ENCODE assay signal across 9 mouse cellular contexts in genomic region chr11:74828965-74829550, GRCm38 (mm10). TPM values are rescaled to one million over a fixed set of nuclear protein-coding genes. Genes with fewer than 3 reads are reported as not detected.
A peak's percentile ranks its signal among the peaks of the same experiment; 100 is the strongest.
DNase-seq lines count a peak whose midpoint lies in the region; ATAC-seq and TF ChIP-seq lines count a peak whose summit lies in the region.
"Had no signal": no experiment of that assay in that cellular context is flagged by ENCODE, and none has a peak within 500 bp of the region (broad histone marks: within the 10 kb centered on the region; RNA-seq: fewer than 3 reads in every experiment).

No protein-coding gene starts in this region.

- no peak for DNase-seq in kidney, postnatal 0 days (ENCODE audit: low spot score)
- DNase-seq in kidney, postnatal 10 days: no peak
- no peak for DNase-seq in gastrocnemius, postnatal 10 days
- DNase-seq in Muller cell, postnatal 12 days (ENCODE audit: inconsistent ontology term): no peak
- DNase-seq in left cerebral cortex, adult 9 months (ENCODE audit: low spot score in 2 of 2): no peak
- DNase-seq: retina, postnatal 1 day had no signal

- H3K9me3 ChIP-seq in kidney, postnatal 0 days (replicated peaks; ENCODE audit: low read length): no peaks in the 10 kb centered on the region
- H3K9me3 ChIP-seq in hindbrain, embryonic 12.5 days (replicated peaks): no peaks in the 10 kb centered on the region
- no peaks in the 10 kb centered on the region for H3K9me3 ChIP-seq in midbrain, embryonic 15.5 days

- H3K4me3 ChIP-seq in kidney, postnatal 0 days (replicated peaks; ENCODE audit: low read depth, low read length): peak overlapping the region; percentile 86
- 0 out of 2 replicates have a peak overlapping the region, but pooled peaks have one; percentile 66 for H3K4me3 ChIP-seq in brown adipose tissue, adult 24 weeks (ENCODE audit: insufficient read depth, low read depth, low read length)
- H3K4me3 ChIP-seq in hindbrain, embryonic 12.5 days: peak overlapping the region; percentile 95
- H3K4me3 ChIP-seq in midbrain, embryonic 15.5 days: peak overlapping the region; percentile 92

- ATAC-seq in kidney, postnatal 0 days (replicated peaks; ENCODE audit: low FRiP score, low read depth): no peak
- no peak for ATAC-seq in hindbrain, embryonic 12.5 days (ENCODE audit: low FRiP score)
- no peak for ATAC-seq in midbrain, embryonic 15.5 days (replicated peaks)

- no peaks in the 10 kb centered on the region for H3K36me3 ChIP-seq in kidney, postnatal 0 days (ENCODE audit: insufficient read depth, low read length)
- no peaks in the 10 kb centered on the region for H3K36me3 ChIP-seq in hindbrain, embryonic 12.5 days
- no peaks in the 10 kb centered on the region for H3K36me3 ChIP-seq in midbrain, embryonic 15.5 days (replicated peaks)

- H3K9ac ChIP-seq in kidney, postnatal 0 days (ENCODE audit: low read depth, low read length): no peak overlapping the region
- H3K9ac ChIP-seq in hindbrain, embryonic 12.5 days: no peak overlapping the region
- no peak overlapping the region for H3K9ac ChIP-seq in midbrain, embryonic 15.5 days

- H3K27ac ChIP-seq in kidney, postnatal 0 days: peak overlapping the region; percentile 97; the same call in 1 of the 2 replicates
- peak overlapping the region; percentile 97; the same call in 1 of the 2 replicates for H3K27ac ChIP-seq in brown adipose tissue, adult 24 weeks (replicated peaks; ENCODE audit: low read depth, low read length)
- peak overlapping the region; percentile 95; the same call in 1 of the 2 replicates for H3K27ac ChIP-seq in hindbrain, embryonic 12.5 days
- H3K27ac ChIP-seq in midbrain, embryonic 15.5 days: peak overlapping the region; percentile 96

- peak overlapping the region; percentile 78 for H3K4me2 ChIP-seq in kidney, postnatal 0 days (ENCODE audit: low read length)
- H3K4me2 ChIP-seq in hindbrain, embryonic 12.5 days (replicated peaks): peak overlapping the region; percentile 81
- H3K4me2 ChIP-seq in midbrain, embryonic 15.5 days: peak overlapping the region; percentile 87

- H3K27me3 ChIP-seq in kidney, postnatal 0 days (ENCODE audit: insufficient read depth, low read length): no peaks in the 10 kb centered on the region
- H3K27me3 ChIP-seq in hindbrain, embryonic 12.5 days: no peaks in the 10 kb centered on the region
- no peaks in the 10 kb centered on the region for H3K27me3 ChIP-seq in midbrain, embryonic 15.5 days (replicated peaks)

- no peak for TF ChIP-seq CTCF in kidney, postnatal 0 days (IDR thresholded peaks at IDR 0.05; ENCODE audit: low read depth)

- 10% methylated on average over 11 of the region's 11 CpGs for WGBS in kidney, postnatal 0 days
- 13% methylated on average over 11 of the region's 11 CpGs for WGBS in hindbrain, embryonic 12.5 days
- WGBS in midbrain, embryonic 15.5 days: 11% methylated on average over 11 of the region's 11 CpGs

- peaks cover 38% of the 10 kb centered on the region for H3K4me1 ChIP-seq in kidney, postnatal 0 days (replicated peaks; ENCODE audit: insufficient read depth, low read length)
- peaks cover 13% of the 10 kb centered on the region for H3K4me1 ChIP-seq in brown adipose tissue, adult 24 weeks (ENCODE audit: control insufficient read depth, insufficient read depth, insufficient read length, low read length)
- H3K4me1 ChIP-seq in hindbrain, embryonic 12.5 days: peaks cover 33% of the 10 kb centered on the region
- H3K4me1 ChIP-seq in midbrain, embryonic 15.5 days: peaks cover 28% of the 10 kb centered on the region

RNA-seq across cellular contexts. Expression of gene Mnt, which starts 1.7 kb away (rescaled TPM):
- polyA plus RNA-seq in kidney, postnatal 0 days (2015; fragmentation: Nextera tagmentation; extraction: Ambion mirVana): 5.5 and 5.7 TPM in 2 replicates
- 5.6 and 6.2 TPM in 2 replicates for polyA plus RNA-seq in brown adipose tissue, adult 24 weeks (2012; ENCODE audit: insufficient read depth, insufficient read length, missing spikeins)
- 8.3 and 8.4 TPM in 2 replicates for polyA plus RNA-seq in hindbrain, embryonic 12.5 days (2016; fragmentation: Nextera tagmentation; extraction: Ambion mirVana)
- 9.9 and 10.2 TPM in 2 replicates for polyA plus RNA-seq in midbrain, embryonic 15.5 days (2015; fragmentation: Nextera tagmentation; extraction: Ambion mirVana)
- 1 to 10 TPM; 7.6 to 9.8 TPM for total RNA-seq in gastrocnemius, postnatal 10 days (2021)

RNA-seq across cellular contexts. Expression of gene Mettl16, which starts 58.4 kb away (rescaled TPM):
- polyA plus RNA-seq in kidney, postnatal 0 days (2015; fragmentation: Nextera tagmentation; extraction: Ambion mirVana): 27.1 and 31.6 TPM in 2 replicates
- 11.1 and 12.7 TPM in 2 replicates for polyA plus RNA-seq in brown adipose tissue, adult 24 weeks (2012; ENCODE audit: insufficient read depth, insufficient read length, missing spikeins)
- polyA plus RNA-seq in hindbrain, embryonic 12.5 days (2016; fragmentation: Nextera tagmentation; extraction: Ambion mirVana): 57.5 and 58.5 TPM in 2 replicates
- 55.2 TPM in 2 replicates for polyA plus RNA-seq in midbrain, embryonic 15.5 days (2015; fragmentation: Nextera tagmentation; extraction: Ambion mirVana)
- 10 to 100 TPM in 1 of 2 experiments, 1 to 10 TPM in 1; 9.1 to 11.7 TPM for total RNA-seq in gastrocnemius, postnatal 10 days (2021)
